Mouse (Mus musculus): Measurements from ENCODE around the gene Lypd5.

Lypd5 gene

GRCm38 (mm10) chr7:24335699-24336309 is 13.2 kb upstream of the Lypd5 start:
- Histone ChIP-seq H3K36me3 (ENCODE audit: control insufficient read depth, insufficient read depth, low read length, poor library complexity, severe bottlenecking) (no peaks in the 10 kb centered on the region), H3K27me3 (ENCODE audit: control insufficient read depth, insufficient read depth, low read length, poor library complexity, severe bottlenecking) (no peaks in the 10 kb centered on the region; the same call in 1 of the 2 replicates)
- peak; percentile 85 for DNase-seq (ENCODE audit: low read depth, low spot score)

GRCm38 (mm10) chr7:24338241-24338640 is 10.8 kb upstream of the Lypd5 start:
- no peak for DNase-seq (ENCODE audit: low read depth, low spot score)
- H3K27me3 ChIP-seq (ENCODE audit: control insufficient read depth, insufficient read depth, low read length, poor library complexity, severe bottlenecking): no peaks in the 10 kb centered on the region; the same call in 1 of the 2 replicates
- H3K36me3 ChIP-seq (ENCODE audit: control insufficient read depth, insufficient read depth, low read length, poor library complexity, severe bottlenecking): no peaks in the 10 kb centered on the region

GRCm38 (mm10) chr7:24343701-24344272 is 5.2 kb upstream of the Lypd5 start:
- no peak for DNase-seq (ENCODE audit: low read depth, low spot score)
- H3K36me3 ChIP-seq (ENCODE audit: control insufficient read depth, insufficient read depth, low read length, poor library complexity, severe bottlenecking): no peaks in the 10 kb centered on the region
- H3K27me3 ChIP-seq (ENCODE audit: control insufficient read depth, insufficient read depth, low read length, poor library complexity, severe bottlenecking): no peaks in the 10 kb centered on the region; the same call in 1 of the 2 replicates

- Histone ChIP-seq H3K36me3 (ENCODE audit: control insufficient read depth, insufficient read depth, low read length, poor library complexity, severe bottlenecking) (no peaks in the 10 kb centered on the region), H3K27me3 (ENCODE audit: control insufficient read depth, insufficient read depth, low read length, poor library complexity, severe bottlenecking) (no peaks in the 10 kb centered on the region; the same call in 1 of the 2 replicates)
- no peak for DNase-seq (ENCODE audit: low read depth, low spot score)
These were observed 2.6 kb upstream of the Lypd5 start for GRCm38 (mm10) chr7:24346444-24346843.

GRCm38 (mm10) chr7:24355646-24356045 is 6.7 kb downstream of the Lypd5 start:
- no peak for DNase-seq (ENCODE audit: low read depth, low spot score)
- no peaks in the 10 kb centered on the region for H3K36me3 ChIP-seq (ENCODE audit: control insufficient read depth, insufficient read depth, low read length, poor library complexity, severe bottlenecking)
- H3K27me3 ChIP-seq (ENCODE audit: control insufficient read depth, insufficient read depth, low read length, poor library complexity, severe bottlenecking): no peaks in the 10 kb centered on the region

- H3K36me3 ChIP-seq (ENCODE audit: control insufficient read depth, insufficient read depth, low read length, poor library complexity, severe bottlenecking): no peaks in the 10 kb centered on the region
- DNase-seq (ENCODE audit: low read depth, low spot score): no peak
- H3K27me3 ChIP-seq (ENCODE audit: control insufficient read depth, insufficient read depth, low read length, poor library complexity, severe bottlenecking): no peaks in the 10 kb centered on the region
These were observed 7.1 kb downstream of the Lypd5 start for GRCm38 (mm10) chr7:24356081-24356480.

- peak; percentile 53 for DNase-seq (ENCODE audit: low read depth, low spot score)
- no peaks in the 10 kb centered on the region for H3K36me3 ChIP-seq (ENCODE audit: control insufficient read depth, insufficient read depth, low read length, poor library complexity, severe bottlenecking)
- H3K27me3 ChIP-seq (ENCODE audit: control insufficient read depth, insufficient read depth, low read length, poor library complexity, severe bottlenecking): no peaks in the 10 kb centered on the region
These were observed 8.9 kb downstream of the Lypd5 start for GRCm38 (mm10) chr7:24357899-24358298.

GRCm38 (mm10) chr7:24359269-24359668 is 10.3 kb downstream of the Lypd5 start:
- no peaks in the 10 kb centered on the region for H3K27me3 ChIP-seq (ENCODE audit: control insufficient read depth, insufficient read depth, low read length, poor library complexity, severe bottlenecking)
- no peaks in the 10 kb centered on the region for H3K36me3 ChIP-seq (ENCODE audit: control insufficient read depth, insufficient read depth, low read length, poor library complexity, severe bottlenecking)
- no peak for DNase-seq (ENCODE audit: low read depth, low spot score)

GRCm38 (mm10) chr7:24361001-24361400 is 12.0 kb downstream of the Lypd5 start:
- Histone ChIP-seq H3K27me3 (ENCODE audit: control insufficient read depth, insufficient read depth, low read length, poor library complexity, severe bottlenecking) (no peaks in the 10 kb centered on the region), H3K36me3 (ENCODE audit: control insufficient read depth, insufficient read depth, low read length, poor library complexity, severe bottlenecking) (no peaks in the 10 kb centered on the region)
- DNase-seq (ENCODE audit: low read depth, low spot score): peak; percentile 44

- H3K36me3 ChIP-seq (ENCODE audit: control insufficient read depth, insufficient read depth, low read length, poor library complexity, severe bottlenecking): no peaks in the 10 kb centered on the region
- DNase-seq (ENCODE audit: low read depth, low spot score): peak; percentile 68
These were observed 14.2 kb downstream of the Lypd5 start for GRCm38 (mm10) chr7:24363228-24363627.

GRCm38 (mm10) chr7:24364827-24365226 is 15.8 kb downstream of the Lypd5 start:
- DNase-seq (ENCODE audit: low read depth, low spot score): peak; percentile 91
- no peaks in the 10 kb centered on the region for H3K27me3 ChIP-seq (ENCODE audit: control insufficient read depth, insufficient read depth, low read length, poor library complexity, severe bottlenecking)

More at GRCm38 (mm10) chr7:24363228-24363627, 14.2 kb downstream of the Lypd5 start:
- H3K27me3 ChIP-seq (ENCODE audit: control insufficient read depth, insufficient read depth, low read length, poor library complexity, severe bottlenecking): no peaks in the 10 kb centered on the region

GRCm38 (mm10) chr7:24365258-24366014 is 16.4 kb downstream of the Lypd5 start:
- DNase-seq (ENCODE audit: low read depth, low spot score): no peak
- no peaks in the 10 kb centered on the region for H3K36me3 ChIP-seq (ENCODE audit: control insufficient read depth, insufficient read depth, low read length, poor library complexity, severe bottlenecking)
- H3K27me3 ChIP-seq (ENCODE audit: control insufficient read depth, insufficient read depth, low read length, poor library complexity, severe bottlenecking): no peaks in the 10 kb centered on the region

More at GRCm38 (mm10) chr7:24364827-24365226, 15.8 kb downstream of the Lypd5 start:
- H3K36me3 ChIP-seq (ENCODE audit: control insufficient read depth, insufficient read depth, low read length, poor library complexity, severe bottlenecking): no peaks in the 10 kb centered on the region

GRCm38 (mm10) chr7:24366716-24367632 is 18.0 kb downstream of the Lypd5 start:
- Histone ChIP-seq H3K36me3 (ENCODE audit: control insufficient read depth, insufficient read depth, low read length, poor library complexity, severe bottlenecking) (no peaks in the 10 kb centered on the region), H3K27me3 (ENCODE audit: control insufficient read depth, insufficient read depth, low read length, poor library complexity, severe bottlenecking) (no peaks in the 10 kb centered on the region)
- no peak for DNase-seq (ENCODE audit: low read depth, low spot score)

- no peaks in the 10 kb centered on the region for H3K36me3 ChIP-seq (ENCODE audit: control insufficient read depth, insufficient read depth, low read length, poor library complexity, severe bottlenecking)
- DNase-seq (ENCODE audit: low read depth, low spot score): no peak
- no peaks in the 10 kb centered on the region for H3K27me3 ChIP-seq (ENCODE audit: control insufficient read depth, insufficient read depth, low read length, poor library complexity, severe bottlenecking)
These were observed 19.2 kb downstream of the Lypd5 start for GRCm38 (mm10) chr7:24368226-24368625.

All from splenic B cell, adult 2 months (primary cell).